Mouse (Mus musculus) neural tube, embryonic 14.5 days (tissue): ENCODE data around the gene Slc1a1. TPM values are rescaled to one million over a fixed set of nuclear protein-coding genes. Genes with fewer than 3 reads are reported as not detected.

ENCODE experiments used
- ATAC-seq: fragments of 200-750 bp; cut with Nextera tagmentation; 2 replicates; pipeline ENCODE4 v1.8.0; 2017; ENCODE audit warnings: low read depth, mild to moderate bottlenecking, moderate TSS enrichment, moderate library complexity
- H3K27ac ChIP-seq: fragments of 300-500 bp; sonication (generic); 2 replicates; pipeline ENCODE4 v1.5.1; 2014; ENCODE audit warnings: low read depth, mild to moderate bottlenecking, control low read depth, low read length, moderate library complexity, mixed read lengths
- H3K27me3 ChIP-seq: fragments of 300-500 bp; sonication (generic); 2 replicates; pipeline ENCODE4 v1.6.1; 2014; ENCODE audit warnings: low read length; ENCODE audit not compliant: control insufficient read depth, insufficient read depth
- H3K36me3 ChIP-seq: fragments of 300-500 bp; sonication (generic); 2 replicates; pipeline ENCODE4 v1.6.1; 2014; ENCODE audit warnings: low read length, mixed read lengths; ENCODE audit not compliant: control insufficient read depth, insufficient read depth
- H3K4me1 ChIP-seq: fragments of 300-500 bp; sonication (generic); 2 replicates; pipeline ENCODE4 v1.6.1; 2014; ENCODE audit warnings: low read length; ENCODE audit not compliant: control insufficient read depth, insufficient read depth
- H3K4me2 ChIP-seq: fragments of 300-500 bp; sonication (generic); 2 replicates; pipeline ENCODE4 v1.6.1; 2014; ENCODE audit warnings: mild to moderate bottlenecking, low read depth, low read length, control low read depth
- H3K4me3 ChIP-seq: fragments of 300-500 bp; sonication (generic); 2 replicates; pipeline ENCODE4 v1.5.1; 2014; ENCODE audit warnings: low read depth, low read length, control low read depth, mixed read lengths
- H3K9ac ChIP-seq: fragments of 300-500 bp; sonication (generic); replicated peaks from 2 replicates; pipeline ENCODE4 v1.6.1; 2014; ENCODE audit warnings: low read depth, mild to moderate bottlenecking, control low read depth, low read length, mixed read lengths
- H3K9me3 ChIP-seq: fragments of 300-500 bp; sonication (generic); 2 replicates; pipeline ENCODE4 v1.6.1; 2016; ENCODE audit warnings: low read length; ENCODE audit not compliant: control insufficient read depth
- WGBS: fragments of 180-500 bp; shearing (Covaris S2); extraction: QIAGEN DNeasy Blood & Tissue Kit; methylation state at CpG from one replicate; pipeline ENCODE4 v1.1.7; 2014; 5-methylcytosine and 5-hydroxymethylcytosine counted together
- polyA plus RNA-seq: library from polyadenylated mRNA; unstranded; fragments of >200 nt; fragmentation: Nextera tagmentation; extraction: Ambion mirVana; gene quantifications from 2 replicates; pipeline ENCODE4 v1.2.1, GENCODE M21; 2014

The Slc1a1 gene
- 42.2 and 44.0 TPM in 2 replicates for polyA plus RNA-seq

GRCm38 (mm10) chr19:28834798-28835499 lies at the start of gene Slc1a1:
TSS of gene Slc1a1 (plus strand) at chr19:28835049.
- H3K27me3 ChIP-seq = no peaks in the 10 kb centered on the region
- H3K4me2 ChIP-seq = peak within 1 kb of the TSS; percentile 77
- H3K27ac ChIP-seq = peak within 1 kb of the TSS; percentile 75
- peak within 1 kb of the TSS; percentile 51 for H3K4me3 ChIP-seq
- WGBS = under 1% methylated on average over 60 of the region's 68 CpGs
- ATAC-seq = peak; percentile 92
- 0 out of 2 replicates have a peak, but pooled peaks cover 3% of the 10 kb centered on the region for H3K4me1 ChIP-seq
- H3K9ac ChIP-seq = peak within 1 kb of the TSS; percentile 75
- no peaks in the 10 kb centered on the region for H3K36me3 ChIP-seq
- no peaks in the 10 kb centered on the region for H3K9me3 ChIP-seq

GRCm38 (mm10) chr19:28790196-28790595 lies 44.7 kb upstream of the Slc1a1 start:
- Histone ChIP-seq H3K4me1 (no peaks in the 10 kb centered on the region), H3K27me3 (no peaks in the 10 kb centered on the region), H3K4me3 (no peak overlapping the region), H3K4me2 (no peak overlapping the region), H3K36me3 (no peaks in the 10 kb centered on the region), H3K9me3 (no peaks in the 10 kb centered on the region), H3K9ac (no peak overlapping the region), H3K27ac (no peak overlapping the region)
- WGBS = 89% methylated on average over 1 of the region's 1 CpGs
- no peak for ATAC-seq

- H3K4me2 ChIP-seq = no peak overlapping the region
- no peaks in the 10 kb centered on the region for H3K4me1 ChIP-seq
- H3K9ac ChIP-seq = no peak overlapping the region
- H3K9me3 ChIP-seq = no peaks in the 10 kb centered on the region
- no peak for ATAC-seq
- no peaks in the 10 kb centered on the region for H3K27me3 ChIP-seq
- 82% methylated on average over 2 of the region's 2 CpGs for WGBS
- H3K36me3 ChIP-seq = no peaks in the 10 kb centered on the region
- no peak overlapping the region for H3K27ac ChIP-seq
- H3K4me3 ChIP-seq = no peak overlapping the region
Measured at GRCm38 (mm10) chr19:28793307-28793706, 41.5 kb upstream of the Slc1a1 start.

- ATAC-seq = no peak
Measured at GRCm38 (mm10) chr19:28796146-28796848, 38.6 kb upstream of the Slc1a1 start.

GRCm38 (mm10) chr19:28796966-28797365 lies 37.9 kb upstream of the Slc1a1 start:
- no peak overlapping the region for H3K27ac ChIP-seq
- no peaks in the 10 kb centered on the region for H3K27me3 ChIP-seq
- whole genome bisulfite sequencing = 76% methylated on average over 1 of the region's 1 CpGs
- no peak overlapping the region for H3K9ac ChIP-seq
- H3K4me3 ChIP-seq = no peak overlapping the region
- no peak for ATAC-seq
- no peaks in the 10 kb centered on the region for H3K9me3 ChIP-seq
- no peak overlapping the region for H3K4me2 ChIP-seq
- H3K4me1 ChIP-seq = no peaks in the 10 kb centered on the region
- H3K36me3 ChIP-seq = no peaks in the 10 kb centered on the region

More at GRCm38 (mm10) chr19:28796146-28796848, 38.6 kb upstream of the Slc1a1 start:
- 60% methylated on average over 5 of the region's 5 CpGs for WGBS
- Histone ChIP-seq H3K4me1 (no peaks in the 10 kb centered on the region), H3K27me3 (no peaks in the 10 kb centered on the region), H3K27ac (no peak overlapping the region), H3K4me3 (no peak overlapping the region), H3K9ac (no peak overlapping the region), H3K9me3 (no peaks in the 10 kb centered on the region), H3K36me3 (no peaks in the 10 kb centered on the region), H3K4me2 (no peak overlapping the region)

- no peak overlapping the region for H3K4me3 ChIP-seq
- no peak overlapping the region for H3K4me2 ChIP-seq
- H3K4me1 ChIP-seq = no peaks in the 10 kb centered on the region
- no peaks in the 10 kb centered on the region for H3K27me3 ChIP-seq
- no peak overlapping the region for H3K27ac ChIP-seq
- H3K9me3 ChIP-seq = no peaks in the 10 kb centered on the region
- WGBS = 88% methylated on average over 6 of the region's 6 CpGs
- no peaks in the 10 kb centered on the region for H3K36me3 ChIP-seq
- H3K9ac ChIP-seq = no peak overlapping the region
- ATAC-seq = no peak
Measured at GRCm38 (mm10) chr19:28797611-28798010, 37.2 kb upstream of the Slc1a1 start.

- Histone ChIP-seq H3K27me3 (no peaks in the 10 kb centered on the region), H3K4me2 (no peak overlapping the region), H3K4me1 (no peaks in the 10 kb centered on the region), H3K4me3 (no peak overlapping the region), H3K36me3 (no peaks in the 10 kb centered on the region), H3K9me3 (no peaks in the 10 kb centered on the region), H3K9ac (no peak overlapping the region), H3K27ac (no peak overlapping the region)
- WGBS = 53% methylated on average over 6 of the region's 6 CpGs
- ATAC-seq = no peak
Measured at GRCm38 (mm10) chr19:28800448-28800847, 34.4 kb upstream of the Slc1a1 start.

- no peaks in the 10 kb centered on the region for H3K4me1 ChIP-seq
- no peak overlapping the region for H3K4me3 ChIP-seq
- H3K9ac ChIP-seq = no peak overlapping the region
- WGBS = 92% methylated on average over 6 of the region's 6 CpGs
- no peak overlapping the region for H3K27ac ChIP-seq
- ATAC-seq = no peak
- no peak overlapping the region for H3K4me2 ChIP-seq
- H3K27me3 ChIP-seq = no peaks in the 10 kb centered on the region
- H3K36me3 ChIP-seq = no peaks in the 10 kb centered on the region
- H3K9me3 ChIP-seq = no peaks in the 10 kb centered on the region
Measured at GRCm38 (mm10) chr19:28806276-28806675, 28.6 kb upstream of the Slc1a1 start.

- no peak for ATAC-seq
Measured at GRCm38 (mm10) chr19:28806821-28807496, 27.9 kb upstream of the Slc1a1 start.

More at GRCm38 (mm10) chr19:28806821-28807496, 27.9 kb upstream of the Slc1a1 start:
- Histone ChIP-seq H3K36me3 (no peaks in the 10 kb centered on the region), H3K27me3 (no peaks in the 10 kb centered on the region), H3K27ac (no peak overlapping the region), H3K4me3 (no peak overlapping the region), H3K4me2 (no peak overlapping the region), H3K9me3 (no peaks in the 10 kb centered on the region), H3K9ac (no peak overlapping the region), H3K4me1 (no peaks in the 10 kb centered on the region)
- 93% methylated on average over 11 of the region's 11 CpGs for WGBS
